Mouse (Mus musculus): ENCODE measurements around the gene Apod. TPM values are rescaled to one million over a fixed set of nuclear protein-coding genes. Genes with fewer than 3 reads are reported as not detected.
"Not testable (repeated sequence)": the region's sequence is repeated elsewhere in the genome, so short reads cannot be mapped to it uniquely, and the experiment has no call there.

The Apod gene
- total RNA-seq, 2 experiments from 2014 or later: 107 to 112 TPM

GRCm38 (mm10) chr16:31325120-31325519 is 10.5 kb upstream of the Apod start:
- DNase-seq (ENCODE audit: extremely low spot score in 1 of 2, low spot score in 1 of 2): no peak

- no peak for DNase-seq (ENCODE audit: extremely low spot score in 1 of 2, low spot score in 1 of 2)
These were observed 6.9 kb upstream of the Apod start for GRCm38 (mm10) chr16:31321501-31321900.

GRCm38 (mm10) chr16:31320954-31321353 is 6.3 kb upstream of the Apod start:
- DNase-seq (ENCODE audit: extremely low spot score in 1 of 2, low spot score in 1 of 2): no peak

GRCm38 (mm10) chr16:31319723-31320122 is 5.1 kb upstream of the Apod start:
- DNase-seq (ENCODE audit: extremely low spot score in 1 of 2, low spot score in 1 of 2): not testable (repeated sequence)

GRCm38 (mm10) chr16:31319316-31319715 is 4.7 kb upstream of the Apod start:
- DNase-seq (ENCODE audit: extremely low spot score in 1 of 2, low spot score in 1 of 2): no peak

GRCm38 (mm10) chr16:31318418-31318817 is 3.8 kb upstream of the Apod start:
- no peak for DNase-seq (ENCODE audit: extremely low spot score in 1 of 2, low spot score in 1 of 2)

- not testable (repeated sequence) for DNase-seq (ENCODE audit: extremely low spot score in 1 of 2, low spot score in 1 of 2)
These were observed 1.9 kb upstream of the Apod start for GRCm38 (mm10) chr16:31316246-31317143.

- DNase-seq (ENCODE audit: extremely low spot score in 1 of 2, low spot score in 1 of 2): no peak
These were observed 686 bp upstream of the Apod start for GRCm38 (mm10) chr16:31315294-31315693.

- DNase-seq (ENCODE audit: extremely low spot score in 1 of 2, low spot score in 1 of 2): no peak
These were observed 997 bp downstream of the Apod start for GRCm38 (mm10) chr16:31313611-31314010.

- no peak for DNase-seq (ENCODE audit: extremely low spot score in 1 of 2, low spot score in 1 of 2)
These were observed 2.3 kb downstream of the Apod start for GRCm38 (mm10) chr16:31312296-31312695.

- DNase-seq (ENCODE audit: extremely low spot score in 1 of 2, low spot score in 1 of 2): no peak
These were observed 9.2 kb downstream of the Apod start for GRCm38 (mm10) chr16:31305199-31305919.

- no peak for DNase-seq (ENCODE audit: extremely low spot score in 1 of 2, low spot score in 1 of 2)
These were observed 11.3 kb downstream of the Apod start for GRCm38 (mm10) chr16:31303276-31303675.

- no peak for DNase-seq (ENCODE audit: extremely low spot score in 1 of 2, low spot score in 1 of 2)
These were observed 13.6 kb downstream of the Apod start for GRCm38 (mm10) chr16:31300883-31301532.

GRCm38 (mm10) chr16:31300467-31300866 is 14.1 kb downstream of the Apod start:
- DNase-seq (ENCODE audit: extremely low spot score in 1 of 2, low spot score in 1 of 2): no peak

- no peak for DNase-seq (ENCODE audit: extremely low spot score in 1 of 2, low spot score in 1 of 2)
These were observed 14.7 kb downstream of the Apod start for GRCm38 (mm10) chr16:31299960-31300353.

- no peak for DNase-seq (ENCODE audit: extremely low spot score in 1 of 2, low spot score in 1 of 2)
These were observed 15.2 kb downstream of the Apod start for GRCm38 (mm10) chr16:31299164-31299959.

- no peak for DNase-seq (ENCODE audit: extremely low spot score in 1 of 2, low spot score in 1 of 2)
These were observed 17.5 kb downstream of the Apod start for GRCm38 (mm10) chr16:31297113-31297512.

- DNase-seq (ENCODE audit: extremely low spot score in 1 of 2, low spot score in 1 of 2): no peak
These were observed 20.8 kb downstream of the Apod start for GRCm38 (mm10) chr16:31293761-31294160.

- DNase-seq (ENCODE audit: extremely low spot score in 1 of 2, low spot score in 1 of 2): no peak
These were observed 23.8 kb downstream of the Apod start for GRCm38 (mm10) chr16:31290751-31291365.

GRCm38 (mm10) chr16:31290281-31290680 is 24.3 kb downstream of the Apod start:
- peak in 1 of 2 experiments; percentile 48 for DNase-seq (ENCODE audit: extremely low spot score in 1 of 2, low spot score in 1 of 2)
